Mouse (Mus musculus) liver, embryonic 14.5 days (tissue): ENCODE measurements around the gene Polk.
A peak's percentile ranks its signal among the peaks of the same experiment; 100 is the strongest.

ENCODE experiments used
- CTCF ChIP-seq: IDR thresholded peaks from 2 replicates; pipeline ENCODE4 v1.5.1; 2016; ENCODE audit warnings: antibody characterized with exemption, low read depth, control low read depth
- EP300 ChIP-seq: IDR thresholded peaks from 2 replicates; pipeline ENCODE4 v1.6.1; 2016; ENCODE audit warnings: antibody characterized with exemption, low read depth

DNA sequence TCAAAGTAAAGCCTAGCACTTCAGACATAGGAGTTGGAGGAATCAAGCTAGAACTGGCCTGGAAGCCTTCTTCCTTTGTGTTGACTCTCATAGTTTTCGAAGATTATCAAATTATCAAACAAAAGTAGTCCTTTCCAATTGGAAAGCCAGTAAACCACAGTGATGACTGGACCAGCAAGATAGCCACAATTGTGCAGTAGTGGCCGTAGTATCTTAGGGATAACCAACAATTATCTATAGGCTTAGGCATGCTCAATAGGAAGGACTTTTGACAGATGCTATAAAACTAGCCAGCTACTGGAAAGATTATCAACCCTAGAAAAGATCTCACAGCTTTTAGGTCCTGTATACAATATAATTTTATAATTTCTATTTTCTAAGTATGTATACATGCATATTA lies 41.8 kb upstream of the Polk start:
- TF ChIP-seq CTCF = no peak
- peak; percentile 31; the same call in 1 of the 2 replicates for TF ChIP-seq EP300
